Mouse (Mus musculus) thymus, postnatal 4 days (tissue): ENCODE measurements around the gene Trim9.

Source experiments
- DNase-seq: peaks from one replicate; pipeline ENCODE4 v3.0.0; 2021

Trim9 gene

DNA sequence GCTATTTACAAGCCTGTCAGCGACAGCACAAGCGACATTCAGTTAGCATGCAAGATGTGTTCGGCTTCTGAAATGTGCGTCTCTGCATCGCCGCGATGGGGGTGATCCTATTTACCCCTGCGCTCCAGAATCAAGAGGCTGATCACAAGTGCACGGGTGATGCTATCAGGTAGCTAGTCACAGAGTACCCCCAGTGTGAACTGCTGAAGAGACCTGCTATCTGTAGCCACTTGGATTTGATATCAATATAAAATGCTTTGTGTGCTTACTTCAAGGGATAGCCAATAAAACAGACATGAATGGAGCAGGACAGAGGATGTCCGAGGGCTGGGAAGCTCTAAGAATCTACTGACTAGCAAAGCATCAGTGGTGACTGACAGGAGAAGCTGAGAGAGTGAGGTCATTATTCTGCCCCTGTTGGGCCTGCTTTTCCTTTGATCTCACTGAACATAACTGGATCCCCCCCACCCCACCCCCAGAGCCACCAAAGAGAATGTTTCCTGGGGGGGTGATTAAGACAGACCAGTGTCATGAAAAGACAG, 97.7 kb downstream of the Trim9 start:
- DNase-seq, result no peak

GRCm38 (mm10) chr12:70247683-70248474, 99.5 kb downstream of the Trim9 start:
- DNase-seq, result no peak

DNA sequence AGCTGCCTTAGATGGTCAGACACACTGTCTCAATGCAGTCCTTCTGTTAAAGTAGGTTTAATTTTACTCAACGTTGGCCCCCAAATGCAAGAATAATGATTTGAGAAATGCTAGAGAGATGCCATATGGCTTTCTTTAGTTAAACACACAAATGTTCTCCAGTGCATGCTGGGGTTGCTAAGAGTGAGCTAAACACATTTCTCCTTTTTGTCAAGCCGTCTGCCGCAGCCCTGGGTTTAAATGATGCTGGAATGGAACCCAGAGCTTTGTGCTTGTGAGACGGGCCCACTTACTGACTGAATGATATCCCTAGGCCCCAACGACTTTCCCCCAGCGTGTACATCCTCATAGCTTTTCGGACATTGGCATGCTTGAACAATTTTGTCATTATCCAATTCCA, 104.9 kb downstream of the Trim9 start:
- DNase-seq, result no peak

- no peak for DNase-seq
These were observed 107.7 kb downstream of the Trim9 start for GRCm38 (mm10) chr12:70239741-70240140.

- DNase-seq, result no peak
These were observed 108.8 kb downstream of the Trim9 start for GRCm38 (mm10) chr12:70238604-70239003.

DNA sequence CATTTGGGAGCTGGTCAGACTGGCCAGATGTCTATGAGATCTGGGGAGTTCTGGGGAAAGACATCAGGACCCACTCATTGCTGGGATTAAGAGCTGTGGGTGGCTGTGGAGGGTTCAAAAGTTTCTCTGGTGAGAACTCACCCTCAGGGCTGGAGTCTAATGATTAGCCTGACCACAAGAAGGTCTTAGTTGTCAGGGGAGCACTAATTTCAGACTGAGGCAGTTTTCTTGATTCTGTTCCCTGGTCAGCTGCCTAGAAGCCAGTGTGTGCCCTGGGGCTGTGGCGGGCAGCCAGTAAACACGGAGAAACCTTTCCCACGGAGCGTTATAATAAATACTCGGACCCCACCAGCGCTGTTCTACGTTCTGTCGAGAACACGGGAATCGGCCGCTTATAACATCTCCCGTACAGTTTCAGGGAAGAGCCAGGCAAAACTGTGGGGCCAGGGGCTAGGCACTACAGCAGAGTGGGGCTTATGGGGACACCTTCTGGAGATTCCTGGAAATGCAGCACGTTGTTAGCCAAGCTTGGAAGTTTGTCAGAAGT, 112.4 kb downstream of the Trim9 start:
- DNase-seq, result peak; percentile 73

DNA sequence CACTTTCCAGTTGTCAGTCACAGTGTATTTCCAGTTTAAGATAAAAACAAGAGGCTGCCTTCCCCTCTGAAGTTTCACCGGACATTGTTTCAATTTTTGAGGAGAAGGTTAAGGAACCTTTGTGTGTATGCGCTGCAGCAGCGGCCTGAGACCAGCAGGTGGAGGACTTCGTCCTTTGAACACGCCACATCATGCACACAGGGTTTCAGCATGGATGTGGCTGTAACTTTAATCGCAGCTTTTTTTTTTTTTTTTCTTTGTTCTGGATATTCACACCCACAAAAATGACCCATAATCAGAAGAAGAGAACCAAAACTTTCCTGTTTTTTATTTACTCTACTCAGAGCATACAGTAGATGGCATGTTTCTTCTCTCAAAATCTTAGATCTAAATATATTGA, 113.0 kb downstream of the Trim9 start:
- DNase-seq, result peak; percentile 66

DNA sequence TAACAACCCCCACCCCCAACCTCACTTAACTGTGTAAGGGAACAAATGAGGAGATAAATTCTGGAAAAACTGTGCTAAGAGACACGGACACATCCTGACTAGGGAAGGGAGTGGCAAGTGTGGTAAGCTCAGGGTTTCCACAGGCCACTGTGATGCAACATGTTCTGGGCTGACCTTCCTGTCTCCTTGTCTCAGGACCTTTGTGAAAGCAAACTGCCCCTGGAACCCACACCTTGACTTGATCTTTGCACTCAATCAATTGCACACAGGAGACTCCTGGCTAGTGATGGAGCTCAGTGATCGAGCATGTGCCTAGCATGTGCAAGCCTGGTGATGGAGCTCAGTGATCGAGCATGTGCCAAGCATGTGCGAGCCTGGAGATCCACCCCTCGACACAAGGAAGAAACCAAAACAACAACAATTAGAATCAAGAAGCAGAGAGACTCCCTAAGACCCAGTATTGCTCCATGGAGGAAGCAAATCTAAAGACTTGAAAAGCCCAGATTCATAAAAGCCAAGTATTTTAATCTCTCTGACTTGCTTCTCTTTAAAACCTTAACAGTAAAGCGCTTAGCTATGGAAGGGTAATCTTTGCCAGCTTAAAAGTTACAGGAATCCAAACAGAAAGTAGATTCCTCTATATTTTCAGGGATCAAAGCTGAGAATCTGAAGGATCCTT, 113.6 kb downstream of the Trim9 start:
- no peak for DNase-seq

DNA sequence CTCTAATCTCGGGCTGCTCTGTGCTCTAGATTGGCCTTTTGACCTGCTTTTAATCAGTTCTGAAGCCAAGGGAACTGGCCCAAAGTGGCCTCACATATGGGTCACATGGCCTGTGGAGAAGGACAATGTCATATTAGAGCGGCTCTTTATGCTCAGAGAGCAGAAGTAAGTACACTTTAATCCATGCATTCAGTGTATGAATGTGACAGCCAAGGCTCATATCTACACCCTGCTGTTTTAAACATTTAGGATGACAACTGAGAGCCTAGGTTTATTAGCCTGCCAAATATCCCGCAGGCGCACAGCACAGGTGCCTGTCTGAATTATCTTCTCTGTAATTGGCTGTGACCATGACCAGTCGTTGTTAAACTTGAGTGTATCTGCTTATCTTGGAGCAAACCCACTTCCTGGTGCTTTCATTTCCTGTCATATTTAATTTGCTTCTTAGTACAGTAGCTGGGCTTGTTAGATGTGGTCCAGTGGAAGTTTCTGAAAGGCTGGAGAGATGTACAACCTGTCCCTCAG, 115.3 kb downstream of the Trim9 start:
- DNase-seq, result peak; percentile 21

- DNase-seq, result no peak
These were observed 116.1 kb downstream of the Trim9 start, which contains the start of gene Pygl for GRCm38 (mm10) chr12:70231294-70231693. Pygl (minus strand) TSS chr12:70231488.

- DNase-seq, result no peak
These were observed 119.3 kb downstream of the Trim9 start for GRCm38 (mm10) chr12:70228155-70228554.

DNA sequence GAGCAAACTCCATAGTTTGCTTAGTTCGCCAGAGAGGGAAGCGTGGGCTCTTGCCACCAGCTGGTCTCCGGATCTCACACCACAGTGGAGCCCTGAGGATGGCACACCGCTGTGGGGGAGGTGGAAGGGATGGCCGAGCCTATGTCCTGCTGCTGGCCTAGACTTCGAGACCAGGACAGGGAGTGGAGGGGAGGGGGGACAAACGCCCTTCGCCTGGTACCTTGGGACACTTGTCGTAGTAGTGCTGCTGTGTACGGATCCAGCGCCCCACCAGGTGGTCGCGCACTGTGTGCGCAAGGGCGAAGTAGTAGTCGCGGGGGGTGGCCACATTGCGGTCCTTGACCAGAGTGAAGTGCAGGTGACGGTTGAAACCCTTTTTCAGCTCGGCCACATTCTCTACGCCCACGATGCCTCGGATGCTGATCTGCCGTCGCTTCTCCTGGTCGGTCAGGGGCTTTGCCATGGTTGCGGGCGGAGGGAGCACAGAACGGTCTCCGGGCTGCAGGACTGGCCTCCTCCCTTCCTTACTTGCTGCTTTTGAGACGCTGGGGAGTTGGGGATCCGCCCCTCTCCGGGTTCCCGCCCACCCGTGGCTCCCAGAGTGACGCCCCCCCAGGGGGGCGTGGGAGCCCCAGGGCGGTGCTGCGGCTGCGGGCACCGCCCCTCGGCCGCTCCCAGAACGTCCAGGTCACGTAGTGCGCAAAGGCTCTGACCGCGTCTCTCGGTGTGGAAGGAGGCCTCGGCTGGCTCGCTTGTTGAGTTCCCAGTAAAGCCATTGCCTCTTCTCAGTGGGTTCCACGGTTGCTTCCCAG, 120.1 kb downstream of the Trim9 start:
- DNase-seq, result peak; percentile 74

DNA sequence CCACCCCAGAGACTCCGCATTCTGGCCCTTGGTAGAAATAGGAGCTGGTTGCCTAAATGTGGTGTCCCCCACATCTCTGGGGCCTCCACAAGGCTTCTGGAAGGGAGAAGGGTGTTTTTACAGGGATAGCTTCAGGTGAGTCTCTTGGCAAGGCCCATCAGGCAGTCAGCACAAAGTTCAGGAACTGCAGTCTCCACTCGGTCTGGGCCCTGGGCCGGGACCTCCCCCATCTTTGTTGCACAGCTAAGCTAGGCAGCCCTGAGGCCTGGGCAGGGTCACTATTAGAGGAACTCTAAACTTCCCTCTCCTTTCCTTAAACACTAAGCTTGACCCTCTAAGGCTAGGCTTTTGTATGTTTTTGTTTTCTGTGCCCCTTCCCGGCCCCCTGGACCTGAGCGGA, 120.8 kb downstream of the Trim9 start:
- no peak for DNase-seq

DNA sequence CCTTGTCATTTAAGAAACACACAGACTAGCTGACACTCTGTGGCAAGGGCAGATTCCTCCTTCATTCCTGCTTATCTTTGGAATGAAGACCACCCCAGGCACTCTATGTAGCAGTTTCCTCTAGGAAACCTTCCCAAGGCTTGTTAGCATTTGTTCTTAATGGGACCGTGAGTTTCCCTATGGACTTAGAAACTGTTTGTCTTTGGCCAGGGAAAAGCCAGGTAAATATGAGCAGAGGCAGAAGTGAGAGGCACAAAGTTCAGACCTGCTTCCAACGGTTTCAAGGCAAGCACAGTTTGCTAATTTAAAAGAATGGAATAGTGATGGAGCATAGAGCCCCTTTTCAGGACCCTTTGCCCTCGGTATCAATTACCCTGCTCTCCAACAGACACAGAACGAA, 124.1 kb downstream of the Trim9 start:
- DNase-seq, result no peak

GRCm38 (mm10) chr12:70221425-70221824, 126.0 kb downstream of the Trim9 start:
- DNase-seq, result no peak

- no peak for DNase-seq
These were observed 128.4 kb downstream of the Trim9 start for GRCm38 (mm10) chr12:70218795-70219540.

GRCm38 (mm10) chr12:70216229-70216800, 131.1 kb downstream of the Trim9 start:
- no peak for DNase-seq

DNA sequence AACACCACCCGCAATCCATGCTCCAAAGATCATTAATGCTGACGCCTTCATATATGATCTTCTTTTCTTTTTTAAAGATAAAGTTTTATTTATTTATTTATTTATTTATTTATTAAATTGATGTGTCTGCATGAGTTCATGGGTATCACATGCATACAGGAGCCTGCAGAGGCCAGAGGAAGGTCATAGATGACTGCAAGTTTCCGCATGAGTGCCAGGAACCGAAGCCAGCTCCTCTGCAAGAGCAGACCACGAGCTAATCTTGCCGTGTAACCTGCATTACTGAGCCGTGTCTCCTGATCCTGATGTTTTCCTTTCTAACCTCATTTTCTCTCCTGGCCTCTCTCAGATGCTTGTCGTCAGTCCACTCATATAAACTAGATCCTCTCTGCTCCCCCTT, 133.1 kb downstream of the Trim9 start:
- DNase-seq, result no peak

DNA sequence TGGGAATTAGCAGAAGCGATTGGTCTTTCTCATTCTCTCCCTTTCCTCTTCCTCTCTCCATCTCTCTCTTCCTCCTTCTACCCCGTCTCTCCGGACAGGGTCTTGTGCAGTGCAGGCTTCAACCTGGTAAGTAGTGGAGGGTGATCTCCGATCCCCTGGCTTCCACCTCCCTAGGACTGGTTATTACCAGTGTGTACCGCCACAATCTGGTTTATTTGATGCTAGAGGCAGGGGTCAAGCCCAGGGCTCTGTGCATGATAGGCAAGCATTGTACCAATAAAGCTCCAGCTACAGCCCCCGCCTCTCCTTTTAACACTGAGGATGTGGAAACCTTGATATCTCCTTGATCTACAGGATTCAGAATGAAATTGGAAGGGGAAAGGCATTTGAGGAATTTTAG, 133.8 kb downstream of the Trim9 start:
- DNase-seq, result no peak

DNA sequence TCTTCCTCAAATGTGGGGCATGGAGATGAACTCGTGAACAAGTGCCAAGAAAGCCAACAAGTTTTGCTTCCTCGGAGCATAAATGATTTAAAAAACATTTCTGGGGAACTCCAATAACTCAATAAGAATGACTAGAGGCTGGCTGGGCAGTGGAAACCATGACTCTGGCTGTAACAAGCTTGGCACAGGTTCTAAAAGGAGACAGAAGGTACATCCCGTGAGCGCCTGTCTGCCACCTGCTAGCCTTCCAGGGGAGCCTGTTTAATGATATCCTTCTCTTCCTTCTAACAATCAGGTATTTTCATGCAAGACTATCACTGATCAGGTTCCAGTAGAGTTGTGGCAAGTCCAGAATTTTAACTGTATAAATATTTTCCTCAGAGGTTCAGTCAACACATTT, 134.9 kb downstream of the Trim9 start:
- DNase-seq, result no peak

DNA sequence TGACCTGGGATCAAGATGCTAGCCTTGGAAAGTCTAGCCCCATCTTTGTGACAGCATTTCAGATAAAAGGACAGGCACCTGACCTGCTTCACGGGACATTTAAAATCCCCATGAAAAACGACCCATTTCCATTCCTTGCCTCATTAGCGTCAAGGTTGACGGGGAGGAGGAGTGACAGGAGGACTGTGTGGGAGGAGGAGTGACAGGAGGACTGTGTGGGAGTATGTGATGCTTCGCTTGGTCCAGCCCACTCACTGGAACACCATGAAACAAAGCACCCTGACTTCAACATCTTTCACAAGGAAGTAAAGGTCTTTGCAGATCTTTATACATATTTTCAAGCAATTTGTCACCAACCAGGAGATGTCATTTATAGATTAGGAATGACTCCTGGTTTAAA, 139.2 kb downstream of the Trim9 start:
- no peak for DNase-seq

GRCm38 (mm10) chr12:70204433-70204832, 143.0 kb downstream of the Trim9 start:
- DNase-seq, result no peak
